Mouse (Mus musculus): ENCODE measurements at regions not wholly inside any gene's neighbourhood (a gene's known extent, or its start where the extent isn't known, plus 50 kb on each side); places are given as distances from the start of the nearest gene placed in this dataset.

- no peak for TF ChIP-seq POLR2A (IDR thresholded peaks at IDR 0.05; ENCODE audit: low read depth, low read length)
- TF ChIP-seq CTCF (IDR thresholded peaks at IDR 0.05; ENCODE audit: borderline replicate concordance, insufficient read depth, low read length): no peak
Observed at GRCm38 (mm10) chr8:42003170-42003569, 586.3 kb upstream of the Frg1 start.
